Mouse (Mus musculus) stomach, embryonic 15.5 days (tissue): ENCODE measurements around the gene Ncaph. TPM values are rescaled to one million over a fixed set of nuclear protein-coding genes. Genes with fewer than 3 reads are reported as not detected.
"Not testable (repeated sequence)": the region's sequence is repeated elsewhere in the genome, so short reads cannot be mapped to it uniquely, and the experiment has no call there.

Source experiments
- ATAC-seq: fragments of 200-750 bp; cut with Nextera tagmentation; 2 replicates; pipeline ENCODE4 v1.8.0; 2017; ENCODE audit warnings: low read depth, moderate number of reproducible peaks, moderate TSS enrichment; ENCODE audit not compliant: insufficient read depth, low FRiP score
- H3K27ac ChIP-seq: fragments of 300-500 bp; sonication (generic); 2 replicates; pipeline ENCODE4 v1.5.1; 2015; ENCODE audit warnings: mild to moderate bottlenecking, inconsistent platforms
- H3K27me3 ChIP-seq: fragments of 300-500 bp; sonication (generic); replicated peaks from 2 replicates; pipeline ENCODE4 v1.6.1; 2015; ENCODE audit warnings: inconsistent platforms
- H3K36me3 ChIP-seq: fragments of 300-500 bp; sonication (generic); 2 replicates; pipeline ENCODE4 v1.6.1; 2015; ENCODE audit warnings: inconsistent platforms
- H3K4me1 ChIP-seq: fragments of 300-500 bp; sonication (generic); 2 replicates; pipeline ENCODE4 v1.6.1; 2015; ENCODE audit warnings: inconsistent platforms
- H3K4me2 ChIP-seq: fragments of 300-500 bp; sonication (generic); 2 replicates; pipeline ENCODE4 v1.6.1; 2015; ENCODE audit warnings: mild to moderate bottlenecking, inconsistent platforms
- H3K4me3 ChIP-seq: fragments of 300-500 bp; sonication (generic); replicated peaks from 2 replicates; pipeline ENCODE4 v1.5.1; 2015; ENCODE audit warnings: inconsistent platforms
- H3K9ac ChIP-seq: fragments of 300-500 bp; sonication (generic); 2 replicates; pipeline ENCODE4 v1.6.1; 2015; ENCODE audit warnings: inconsistent platforms
- H3K9me3 ChIP-seq: fragments of 300-500 bp; sonication (generic); 2 replicates; pipeline ENCODE4 v1.6.1; 2016; ENCODE audit warnings: inconsistent platforms
- WGBS: fragments of 180-500 bp; shearing (Covaris S2); methylation state at CpG from one replicate; pipeline ENCODE4 v1.1.7; 2015; 5-methylcytosine and 5-hydroxymethylcytosine counted together
- polyA plus RNA-seq: library from polyadenylated mRNA; unstranded; fragments of >200 nt; fragmentation: Nextera tagmentation; extraction: Ambion mirVana; gene quantifications from 2 replicates; pipeline ENCODE4 v1.2.1, GENCODE M21; 2015

Gene Ncaph
- 73.9 and 78.8 TPM in 2 replicates for polyA plus RNA-seq

GRCm38 (mm10) chr2:127133621-127134461 lies at the start of gene Ncaph:
Gene Ncaph (minus strand): TSS chr2:127133954.
- Histone ChIP-seq H3K4me3 (peak within 1 kb of the TSS; percentile 78), H3K9ac (peak within 1 kb of the TSS; percentile 68), H3K27me3 (no peaks in the 10 kb centered on the region), H3K27ac (peak within 1 kb of the TSS; percentile 93), H3K4me1 (peaks cover 19% of the 10 kb centered on the region), H3K9me3 (no peaks in the 10 kb centered on the region), H3K36me3 (no peaks in the 10 kb centered on the region; the same call in 1 of the 2 replicates), H3K4me2 (peak within 1 kb of the TSS; percentile 67)
- peak; percentile 90 for ATAC-seq
- WGBS, result 1% methylated on average over 57 of the region's 57 CpGs

- no peaks in the 10 kb centered on the region for H3K36me3 ChIP-seq
- H3K27ac ChIP-seq, result peak overlapping the region; percentile 83
- H3K4me3 ChIP-seq, result peak overlapping the region; percentile 53
- H3K9ac ChIP-seq, result peak overlapping the region; percentile 50; the same call in 1 of the 2 replicates
- no peaks in the 10 kb centered on the region for H3K4me1 ChIP-seq
- no peaks in the 10 kb centered on the region for H3K9me3 ChIP-seq
- peak; percentile 100 for ATAC-seq
- peak overlapping the region; percentile 72 for H3K4me2 ChIP-seq
- no peaks in the 10 kb centered on the region for H3K27me3 ChIP-seq
- 2% methylated on average over 17 of the region's 17 CpGs for WGBS
Observed at GRCm38 (mm10) chr2:127182598-127183381, 49.0 kb upstream of the Ncaph start.

DNA sequence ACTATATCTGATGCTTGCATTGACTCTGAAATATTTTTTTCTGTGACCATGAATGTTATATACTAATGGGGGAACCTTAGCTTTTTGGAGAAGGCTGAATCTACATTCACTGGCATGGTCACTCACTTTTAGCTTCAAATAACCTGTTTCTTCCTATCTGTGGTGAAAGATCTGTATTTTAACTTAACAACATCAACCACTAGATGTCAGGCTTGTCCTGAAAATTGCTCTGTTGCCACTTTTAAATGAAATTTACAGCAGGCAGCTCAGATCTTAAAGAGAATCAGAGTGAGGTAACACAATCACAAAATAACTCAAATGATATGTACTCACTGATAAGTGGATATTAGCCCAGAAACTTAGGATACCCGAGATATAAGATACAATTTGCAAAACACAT lies 32.5 kb upstream of the Ncaph start:
- ATAC-seq, H3K4me3 ChIP-seq, H3K4me2 ChIP-seq, H3K9me3 ChIP-seq, H3K4me1 ChIP-seq, H3K36me3 ChIP-seq, H3K9ac ChIP-seq, H3K27me3 ChIP-seq, H3K27ac ChIP-seq: not testable (repeated sequence)
- 7% methylated on average over 1 of the region's 1 CpGs for WGBS

DNA sequence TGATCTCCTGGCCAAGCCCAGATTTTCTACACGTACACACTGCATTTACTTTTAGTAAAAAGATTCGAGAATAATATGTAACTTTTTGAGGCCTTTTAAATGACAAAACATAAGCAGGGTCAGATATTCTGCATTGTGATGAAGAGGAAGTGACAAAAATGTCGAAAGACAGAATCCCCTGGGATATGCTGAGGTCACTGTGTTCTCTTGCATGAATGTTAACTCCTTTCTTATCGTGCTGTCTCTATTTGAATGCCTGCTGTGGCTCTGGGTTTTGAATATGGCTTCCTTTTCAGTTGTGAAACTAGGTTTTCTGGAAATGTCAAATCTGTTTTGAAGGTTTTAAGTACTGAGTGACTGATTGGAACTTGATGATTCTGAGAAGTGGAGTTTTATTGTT lies 31.9 kb upstream of the Ncaph start:
- H3K27me3 ChIP-seq, result no peaks in the 10 kb centered on the region
- H3K4me2 ChIP-seq, result no peak overlapping the region
- ATAC-seq, result no peak
- H3K27ac ChIP-seq, result no peak overlapping the region
- H3K4me3 ChIP-seq, result no peak overlapping the region
- WGBS, result 53% methylated on average over 4 of the region's 4 CpGs
- H3K4me1 ChIP-seq, result no peaks in the 10 kb centered on the region
- H3K9ac ChIP-seq, result no peak overlapping the region
- no peaks in the 10 kb centered on the region for H3K36me3 ChIP-seq
- no peaks in the 10 kb centered on the region for H3K9me3 ChIP-seq

DNA sequence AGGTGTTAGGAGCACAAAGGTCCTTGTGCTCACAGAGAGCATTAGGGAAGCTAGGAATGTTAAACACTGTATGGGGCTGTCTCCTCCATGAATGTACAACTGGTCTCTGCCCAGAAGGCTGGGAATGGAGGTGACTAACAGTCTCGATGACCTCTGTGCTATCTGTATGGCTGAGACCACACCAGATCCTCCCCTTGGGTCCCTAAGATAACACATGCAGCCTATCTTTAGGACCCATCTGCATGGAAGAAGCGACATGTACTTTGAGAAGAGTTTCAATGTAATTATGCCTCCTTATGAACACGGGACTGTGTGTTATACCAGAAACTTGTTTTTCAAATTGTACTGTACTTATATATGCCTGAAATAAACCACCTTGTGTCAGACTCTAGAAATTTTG lies 11.9 kb upstream of the Ncaph start:
- H3K4me1 ChIP-seq, result peaks cover 8% of the 10 kb centered on the region
- H3K9ac ChIP-seq, result no peak overlapping the region
- no peak overlapping the region for H3K4me2 ChIP-seq
- WGBS, result 80% methylated on average over 3 of the region's 3 CpGs
- ATAC-seq, result no peak
- H3K9me3 ChIP-seq, result no peaks in the 10 kb centered on the region
- no peaks in the 10 kb centered on the region for H3K36me3 ChIP-seq
- no peak overlapping the region for H3K27ac ChIP-seq
- H3K4me3 ChIP-seq, result no peak overlapping the region
- H3K27me3 ChIP-seq, result no peaks in the 10 kb centered on the region

DNA sequence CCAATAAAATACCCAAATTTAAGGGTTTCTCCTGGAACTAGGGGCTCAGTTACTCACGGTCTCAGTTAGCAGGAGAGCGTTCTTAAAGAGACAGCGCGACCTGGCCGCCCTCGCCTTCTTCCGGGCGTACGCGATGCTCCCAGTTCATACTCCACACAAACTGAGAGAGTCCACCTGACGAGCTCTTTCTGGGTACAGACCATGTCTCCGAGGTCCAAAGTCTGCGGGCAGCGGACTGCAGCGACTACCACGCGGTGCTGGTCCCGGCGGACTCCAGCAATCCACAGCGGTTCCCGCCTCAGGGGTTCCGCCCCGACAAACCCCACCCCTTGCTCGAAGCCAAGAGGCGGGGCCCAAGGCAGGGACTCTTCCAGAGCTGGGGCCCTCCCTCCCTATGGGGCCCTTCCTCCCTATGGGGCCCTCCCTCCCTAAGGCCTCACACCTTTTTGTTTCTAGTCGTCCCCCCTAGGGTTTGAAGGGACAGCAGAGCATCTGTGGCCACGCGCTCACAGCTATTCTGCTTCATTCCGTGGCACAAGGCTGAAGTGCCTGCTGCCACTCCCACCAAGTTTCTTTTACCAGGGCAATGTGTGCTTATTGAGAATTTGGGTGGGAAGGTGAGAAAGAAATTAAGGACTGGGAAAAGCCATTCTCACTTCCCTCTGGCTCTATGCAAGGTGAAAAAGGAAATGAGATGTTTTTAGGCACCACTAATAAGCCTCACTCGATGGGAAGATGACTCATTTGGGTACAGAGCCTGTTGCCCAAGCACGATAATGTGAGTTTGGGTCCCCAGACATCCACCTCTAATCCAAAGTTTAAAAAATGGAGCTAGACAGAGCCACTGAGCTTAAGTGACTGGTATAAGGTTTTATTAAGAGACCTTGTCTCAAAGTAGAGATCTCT lies 9.7 kb upstream of the Ncaph start, which contains the start of gene Itpripl1:
Itpripl1 (minus strand) TSS at position 285 of the 906 bp plus-strand sequence.
- Histone ChIP-seq H3K4me2 (peak within 1 kb of the TSS; percentile 83), H3K36me3 (peaks cover 3% of the 10 kb centered on the region; the same call in 1 of the 2 replicates), H3K4me3 (peak within 1 kb of the TSS; percentile 65), H3K9me3 (no peaks in the 10 kb centered on the region), H3K27me3 (no peaks in the 10 kb centered on the region), H3K27ac (peak within 1 kb of the TSS; percentile 28; the same call in 1 of the 2 replicates), H3K4me1 (peaks cover 8% of the 10 kb centered on the region), H3K9ac (peak within 1 kb of the TSS; percentile 27; the same call in 1 of the 2 replicates)
- WGBS, result 3% methylated on average over 31 of the region's 31 CpGs
- peak; percentile 98 for ATAC-seq

DNA sequence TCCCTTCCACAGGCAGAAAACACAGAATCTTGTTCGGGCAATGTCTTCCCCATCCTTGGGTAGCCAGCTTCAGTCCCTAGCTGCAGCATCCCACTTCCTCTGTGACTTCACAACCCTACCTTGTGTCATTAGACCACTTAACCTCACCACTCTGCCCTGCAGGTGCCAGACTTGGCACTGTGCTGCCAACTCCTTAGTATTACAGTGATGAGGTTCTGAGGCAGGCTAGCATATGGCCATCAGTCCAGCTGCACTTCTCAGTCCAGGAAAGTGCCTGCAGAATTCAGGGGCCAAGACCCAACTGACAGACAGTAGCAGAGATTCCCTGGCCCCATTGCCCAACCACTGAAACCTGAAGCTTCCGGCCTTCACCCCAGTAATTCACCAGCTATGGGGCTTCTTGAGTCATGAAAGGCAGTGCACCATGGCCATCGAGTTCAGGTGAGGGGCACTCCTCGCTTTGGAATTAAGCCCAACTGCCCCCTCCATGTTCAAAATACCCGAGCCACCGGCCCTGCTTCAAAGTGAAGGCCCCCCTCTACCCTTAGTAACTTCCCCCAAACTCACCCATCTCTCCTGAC lies 8.9 kb upstream of the Ncaph start:
- Histone ChIP-seq H3K36me3 (peaks cover 3% of the 10 kb centered on the region; the same call in 1 of the 2 replicates), H3K27me3 (no peaks in the 10 kb centered on the region), H3K4me3 (peak overlapping the region; percentile 65), H3K9me3 (no peaks in the 10 kb centered on the region), H3K4me1 (peaks cover 13% of the 10 kb centered on the region), H3K4me2 (peak overlapping the region; percentile 83), H3K27ac (0 out of 2 replicates have a peak overlapping the region, but pooled peaks have one; percentile 28), H3K9ac (peak overlapping the region; percentile 27; the same call in 1 of the 2 replicates)
- no peak for ATAC-seq
- 10% methylated on average over 6 of the region's 6 CpGs for WGBS

DNA sequence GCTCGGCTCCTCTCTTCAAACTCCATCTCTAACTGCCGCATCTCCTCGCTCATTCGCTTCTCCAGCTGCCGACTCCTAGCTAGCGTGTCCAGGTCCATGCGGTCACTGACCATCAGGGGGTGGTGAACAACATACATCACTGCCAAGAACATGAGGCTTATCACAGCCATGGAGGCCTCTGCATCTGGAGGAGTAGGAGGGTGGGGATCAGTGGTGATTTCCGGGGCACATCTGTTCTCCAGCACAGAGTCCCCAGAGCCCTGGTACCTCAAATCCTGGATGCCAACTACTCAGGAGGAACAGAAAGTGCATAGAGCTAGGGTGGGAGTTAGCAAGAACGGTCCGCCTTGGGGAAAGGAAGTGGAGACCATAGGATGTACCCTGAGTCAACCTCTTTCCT lies 8.3 kb upstream of the Ncaph start:
- Histone ChIP-seq H3K27me3 (no peaks in the 10 kb centered on the region), H3K4me2 (peak overlapping the region; percentile 83), H3K27ac (no peak overlapping the region), H3K9me3 (no peaks in the 10 kb centered on the region), H3K4me1 (peaks cover 13% of the 10 kb centered on the region), H3K9ac (no peak overlapping the region), H3K36me3 (peaks cover 3% of the 10 kb centered on the region; the same call in 1 of the 2 replicates), H3K4me3 (peak overlapping the region; percentile 65)
- 75% methylated on average over 10 of the region's 10 CpGs for WGBS
- no peak for ATAC-seq

GRCm38 (mm10) chr2:127140011-127140410 lies 6.3 kb upstream of the Ncaph start:
- no peak overlapping the region for H3K4me3 ChIP-seq
- H3K4me1 ChIP-seq, result peaks cover 16% of the 10 kb centered on the region
- H3K4me2 ChIP-seq, result no peak overlapping the region
- no peak overlapping the region for H3K9ac ChIP-seq
- ATAC-seq, result no peak
- H3K36me3 ChIP-seq, result peaks cover 3% of the 10 kb centered on the region; the same call in 1 of the 2 replicates
- H3K9me3 ChIP-seq, result no peaks in the 10 kb centered on the region
- H3K27ac ChIP-seq, result no peak overlapping the region
- 91% methylated on average over 7 of the region's 7 CpGs for WGBS
- no peaks in the 10 kb centered on the region for H3K27me3 ChIP-seq

- no peaks in the 10 kb centered on the region for H3K27me3 ChIP-seq
- 94% methylated on average over 1 of the region's 1 CpGs for WGBS
- no peak for ATAC-seq
Observed at GRCm38 (mm10) chr2:127139605-127140004, 5.9 kb upstream of the Ncaph start.

DNA sequence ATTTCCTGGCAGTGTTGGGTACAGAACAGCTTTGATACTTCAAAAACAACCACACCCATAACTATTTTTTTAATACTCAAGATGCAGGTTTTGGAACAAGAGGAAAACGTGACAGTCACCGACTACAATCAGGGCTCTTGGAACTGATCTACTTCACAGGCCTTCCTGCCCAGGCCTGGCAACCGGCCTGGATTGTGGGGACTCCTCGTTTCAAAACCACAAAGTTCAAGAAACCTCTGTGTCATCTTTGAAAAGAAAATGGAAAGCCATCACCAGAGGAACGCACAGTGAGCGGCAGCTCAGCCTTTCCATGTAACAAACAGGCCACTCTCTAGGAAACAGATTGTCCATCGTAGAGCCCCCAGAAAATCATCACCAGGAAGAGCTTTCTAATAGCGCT lies 5.3 kb upstream of the Ncaph start:
- Histone ChIP-seq H3K9me3 (no peaks in the 10 kb centered on the region), H3K4me1 (peaks cover 16% of the 10 kb centered on the region), H3K9ac (no peak overlapping the region), H3K4me2 (no peak overlapping the region), H3K36me3 (peaks cover 3% of the 10 kb centered on the region; the same call in 1 of the 2 replicates), H3K27ac (no peak overlapping the region), H3K27me3 (no peaks in the 10 kb centered on the region), H3K4me3 (no peak overlapping the region)
- whole genome bisulfite sequencing, result 84% methylated on average over 8 of the region's 8 CpGs
- ATAC-seq, result no peak

More at GRCm38 (mm10) chr2:127139605-127140004, 5.9 kb upstream of the Ncaph start:
- H3K4me2 ChIP-seq, result no peak overlapping the region
- no peak overlapping the region for H3K4me3 ChIP-seq
- H3K36me3 ChIP-seq, result peaks cover 3% of the 10 kb centered on the region; the same call in 1 of the 2 replicates
- H3K9ac ChIP-seq, result no peak overlapping the region
- peaks cover 16% of the 10 kb centered on the region for H3K4me1 ChIP-seq
- no peaks in the 10 kb centered on the region for H3K9me3 ChIP-seq
- H3K27ac ChIP-seq, result no peak overlapping the region
